Mouse (Mus musculus) forebrain, embryonic 13.5 days (tissue): ENCODE results near the gene Gng2. TPM values are rescaled to one million over a fixed set of nuclear protein-coding genes. Genes with fewer than 3 reads are reported as not detected.

ENCODE experiments used
- ATAC-seq: fragments of 200-750 bp; cut with Nextera tagmentation; 2 replicates; pipeline ENCODE4 v1.8.0; 2017
- H3K27ac ChIP-seq: fragments of 300-500 bp; sonication (generic); 2 replicates; pipeline ENCODE4 v1.5.1; 2015; ENCODE audit warnings: inconsistent platforms, mild to moderate bottlenecking, moderate library complexity
- H3K27me3 ChIP-seq: fragments of 300-500 bp; sonication (generic); 2 replicates; pipeline ENCODE4 v1.6.1; 2015; ENCODE audit warnings: mild to moderate bottlenecking, inconsistent platforms
- H3K36me3 ChIP-seq: fragments of 300-500 bp; sonication (generic); 2 replicates; pipeline ENCODE4 v1.6.1; 2015; ENCODE audit warnings: mild to moderate bottlenecking, inconsistent platforms; ENCODE audit not compliant: poor library complexity, severe bottlenecking
- H3K4me1 ChIP-seq: fragments of 300-500 bp; sonication (generic); 2 replicates; pipeline ENCODE4 v1.6.1; 2015; ENCODE audit warnings: inconsistent platforms
- H3K4me2 ChIP-seq: fragments of 300-500 bp; sonication (generic); 2 replicates; pipeline ENCODE4 v1.6.1; 2015; ENCODE audit warnings: inconsistent platforms, mild to moderate bottlenecking, moderate library complexity
- H3K4me3 ChIP-seq: fragments of 300-500 bp; sonication (generic); 2 replicates; pipeline ENCODE4 v1.5.1; 2015; ENCODE audit warnings: mild to moderate bottlenecking, inconsistent platforms
- H3K9ac ChIP-seq: fragments of 300-500 bp; sonication (generic); 2 replicates; pipeline ENCODE4 v1.6.1; 2015; ENCODE audit warnings: mild to moderate bottlenecking, inconsistent platforms
- H3K9me3 ChIP-seq: fragments of 300-500 bp; sonication (generic); replicated peaks from 2 replicates; pipeline ENCODE4 v1.6.1; 2016; ENCODE audit warnings: inconsistent platforms
- WGBS: fragments of 180-500 bp; shearing (Covaris S2); methylation state at CpG from one replicate; pipeline ENCODE4 v1.1.7; 2015; 5-methylcytosine and 5-hydroxymethylcytosine counted together
- polyA plus RNA-seq: library from polyadenylated mRNA; unstranded; fragments of >200 nt; fragmentation: Nextera tagmentation; extraction: Ambion mirVana; gene quantifications from 2 replicates; pipeline ENCODE4 v1.2.1, GENCODE M21; 2015

Gng2 gene
- polyA plus RNA-seq, 1 experiment from 2014 or later: 304 TPM

- Histone ChIP-seq H3K27me3 (no peaks in the 10 kb centered on the region), H3K4me1 (peaks cover 50% of the 10 kb centered on the region), H3K9ac (no peak overlapping the region), H3K4me2 (no peak overlapping the region), H3K27ac (no peak overlapping the region), H3K36me3 (peaks cover 40% of the 10 kb centered on the region), H3K4me3 (no peak overlapping the region), H3K9me3 (no peaks in the 10 kb centered on the region)
- ATAC-seq: no peak
- WGBS: 56% methylated on average over 9 of the region's 9 CpGs
These were observed 17.6 kb downstream of the Gng2 start for GRCm38 (mm10) chr14:19959860-19960259.

DNA sequence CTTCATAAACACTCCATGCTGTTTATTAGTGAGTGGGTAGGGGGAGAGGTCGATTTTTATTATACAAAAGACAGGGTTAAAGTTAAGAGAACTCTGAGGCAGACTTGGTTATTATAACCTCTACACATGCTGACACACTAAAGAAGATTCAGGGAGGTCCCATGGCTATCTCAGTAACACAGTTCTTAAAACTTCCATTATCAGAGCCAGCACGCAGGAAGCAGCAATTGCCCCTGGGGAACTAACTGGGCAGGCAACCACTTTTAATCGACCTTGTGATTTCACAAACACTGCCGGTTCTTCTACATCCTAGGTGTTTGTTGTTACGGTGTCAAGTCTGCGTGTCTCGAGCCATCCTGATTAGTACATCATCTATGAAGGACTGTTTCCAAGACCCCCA is 22.4 kb downstream of the Gng2 start:
- H3K9ac ChIP-seq: no peak overlapping the region
- no peaks in the 10 kb centered on the region for H3K27me3 ChIP-seq
- H3K9me3 ChIP-seq: no peaks in the 10 kb centered on the region
- peaks cover 17% of the 10 kb centered on the region for H3K4me1 ChIP-seq
- no peak for ATAC-seq
- peaks cover 57% of the 10 kb centered on the region for H3K36me3 ChIP-seq
- 91% methylated on average over 7 of the region's 7 CpGs for WGBS
- H3K4me2 ChIP-seq: no peak overlapping the region
- no peak overlapping the region for H3K27ac ChIP-seq
- no peak overlapping the region for H3K4me3 ChIP-seq

- Histone ChIP-seq H3K27ac (no peak overlapping the region), H3K36me3 (peaks cover 32% of the 10 kb centered on the region), H3K4me2 (no peak overlapping the region), H3K9me3 (no peaks in the 10 kb centered on the region), H3K27me3 (no peaks in the 10 kb centered on the region), H3K4me3 (no peak overlapping the region), H3K4me1 (peaks cover 19% of the 10 kb centered on the region), H3K9ac (no peak overlapping the region)
- WGBS: 97% methylated on average over 4 of the region's 4 CpGs
- no peak for ATAC-seq
These were observed 26.6 kb downstream of the Gng2 start for GRCm38 (mm10) chr14:19950812-19951211.

- H3K9me3 ChIP-seq: no peaks in the 10 kb centered on the region
- no peak overlapping the region for H3K4me3 ChIP-seq
- H3K9ac ChIP-seq: no peak overlapping the region
- H3K4me1 ChIP-seq: peaks cover 26% of the 10 kb centered on the region
- H3K27ac ChIP-seq: no peak overlapping the region
- ATAC-seq: no peak
- no peaks in the 10 kb centered on the region for H3K27me3 ChIP-seq
- peaks cover 27% of the 10 kb centered on the region for H3K36me3 ChIP-seq
- no peak overlapping the region for H3K4me2 ChIP-seq
- WGBS: 96% methylated on average over 2 of the region's 2 CpGs
These were observed 28.0 kb downstream of the Gng2 start for GRCm38 (mm10) chr14:19949475-19949874.

- Histone ChIP-seq H3K27me3 (no peaks in the 10 kb centered on the region), H3K4me3 (no peak overlapping the region), H3K27ac (no peak overlapping the region), H3K4me2 (no peak overlapping the region), H3K9ac (no peak overlapping the region), H3K9me3 (no peaks in the 10 kb centered on the region), H3K4me1 (peaks cover 38% of the 10 kb centered on the region), H3K36me3 (peaks cover 20% of the 10 kb centered on the region)
- ATAC-seq: no peak
- 66% methylated on average over 7 of the region's 7 CpGs for WGBS
These were observed 31.2 kb downstream of the Gng2 start for GRCm38 (mm10) chr14:19946221-19946620.

DNA sequence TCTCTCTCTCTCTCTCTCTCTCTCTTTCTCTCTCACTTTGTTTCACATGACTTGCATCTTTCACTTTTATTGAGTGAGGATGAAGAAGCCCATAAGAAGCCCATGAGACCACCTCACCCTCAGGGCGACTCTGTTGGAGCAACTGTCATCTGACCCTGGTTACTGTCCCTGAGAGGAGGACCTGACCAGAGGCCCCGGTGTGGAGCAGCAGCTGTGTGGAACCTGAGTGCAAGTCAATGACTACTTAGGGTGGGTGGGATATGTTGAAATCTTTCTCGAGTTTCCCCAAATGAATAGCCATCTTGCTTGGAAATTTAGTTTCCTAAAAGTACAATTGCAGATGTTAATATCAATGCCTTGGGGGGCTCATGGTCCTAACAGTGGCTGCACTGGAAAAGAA is 34.7 kb downstream of the Gng2 start:
- Histone ChIP-seq H3K9ac (peak overlapping the region; percentile 40; the same call in 1 of the 2 replicates), H3K36me3 (peaks cover 6% of the 10 kb centered on the region; the same call in 1 of the 2 replicates), H3K27me3 (no peaks in the 10 kb centered on the region), H3K9me3 (no peaks in the 10 kb centered on the region), H3K27ac (peak overlapping the region; percentile 61; the same call in 1 of the 2 replicates), H3K4me3 (no peak overlapping the region), H3K4me2 (peak overlapping the region; percentile 12; the same call in 1 of the 2 replicates), H3K4me1 (peaks cover 38% of the 10 kb centered on the region)
- 7% methylated on average over 3 of the region's 3 CpGs for WGBS
- ATAC-seq: peak; percentile 50; the same call in 1 of the 2 replicates

DNA sequence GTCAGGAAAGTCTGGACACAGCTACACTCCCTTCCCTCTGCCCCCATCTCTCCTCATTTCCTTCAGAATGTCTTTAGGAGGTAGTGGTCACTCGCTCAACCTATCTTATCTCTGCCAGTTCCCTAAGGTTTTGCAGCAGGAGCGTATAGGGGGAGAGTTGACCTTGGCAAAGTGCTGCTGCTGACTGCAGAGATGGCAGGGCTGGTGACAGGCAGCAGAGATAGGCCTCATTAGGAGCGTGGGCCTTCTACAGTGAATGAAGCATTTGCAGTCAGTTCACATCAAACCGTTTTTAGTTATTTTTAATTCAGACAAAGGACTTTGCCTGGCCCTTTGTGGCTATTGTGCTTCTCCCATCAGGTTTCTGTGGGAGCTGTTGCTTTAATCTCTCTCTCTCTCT is 35.1 kb downstream of the Gng2 start:
- Histone ChIP-seq H3K36me3 (peaks cover 6% of the 10 kb centered on the region; the same call in 1 of the 2 replicates), H3K9ac (peak overlapping the region; percentile 40), H3K9me3 (no peaks in the 10 kb centered on the region), H3K4me2 (peak overlapping the region; percentile 12; the same call in 1 of the 2 replicates), H3K27ac (peak overlapping the region; percentile 61), H3K27me3 (no peaks in the 10 kb centered on the region), H3K4me1 (peaks cover 38% of the 10 kb centered on the region), H3K4me3 (no peak overlapping the region)
- 19% methylated on average over 4 of the region's 4 CpGs for WGBS
- peak; percentile 66; the same call in 1 of the 2 replicates for ATAC-seq

- Histone ChIP-seq H3K9ac (no peak overlapping the region), H3K4me2 (no peak overlapping the region), H3K36me3 (peaks cover 9% of the 10 kb centered on the region), H3K27me3 (no peaks in the 10 kb centered on the region), H3K4me1 (peaks cover 26% of the 10 kb centered on the region), H3K4me3 (no peak overlapping the region), H3K9me3 (0 out of 2 replicates have a peak, but pooled peaks cover 3% of the 10 kb centered on the region), H3K27ac (no peak overlapping the region)
- ATAC-seq: no peak
- 87% methylated on average over 1 of the region's 1 CpGs for WGBS
These were observed 37.4 kb downstream of the Gng2 start for GRCm38 (mm10) chr14:19940066-19940465.

DNA sequence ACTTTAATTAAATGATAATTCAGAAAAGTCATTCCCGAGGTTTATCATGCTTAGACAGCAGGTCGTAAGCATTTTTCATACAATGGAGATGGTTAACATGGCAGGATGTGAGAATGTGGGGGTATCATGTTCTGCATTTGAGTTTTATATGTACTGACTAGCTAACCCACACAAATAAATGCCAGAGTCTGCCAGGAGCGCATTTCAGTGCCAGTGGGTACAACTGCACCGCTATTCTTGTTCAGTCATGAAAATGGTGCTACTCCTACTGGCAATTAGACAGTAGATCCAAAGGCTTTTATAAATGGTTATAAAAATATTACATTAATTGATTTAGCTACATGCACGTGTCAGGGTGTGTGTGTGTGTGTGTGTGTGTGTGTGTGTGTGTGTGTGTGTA is 38.9 kb downstream of the Gng2 start:
- H3K9me3 ChIP-seq: 0 out of 2 replicates have a peak, but pooled peaks cover 3% of the 10 kb centered on the region
- ATAC-seq: no peak
- no peak overlapping the region for H3K4me3 ChIP-seq
- H3K27ac ChIP-seq: no peak overlapping the region
- H3K4me1 ChIP-seq: peaks cover 31% of the 10 kb centered on the region
- 93% methylated on average over 5 of the region's 5 CpGs for WGBS
- H3K36me3 ChIP-seq: peaks cover 9% of the 10 kb centered on the region
- no peaks in the 10 kb centered on the region for H3K27me3 ChIP-seq
- no peak overlapping the region for H3K9ac ChIP-seq
- no peak overlapping the region for H3K4me2 ChIP-seq

DNA sequence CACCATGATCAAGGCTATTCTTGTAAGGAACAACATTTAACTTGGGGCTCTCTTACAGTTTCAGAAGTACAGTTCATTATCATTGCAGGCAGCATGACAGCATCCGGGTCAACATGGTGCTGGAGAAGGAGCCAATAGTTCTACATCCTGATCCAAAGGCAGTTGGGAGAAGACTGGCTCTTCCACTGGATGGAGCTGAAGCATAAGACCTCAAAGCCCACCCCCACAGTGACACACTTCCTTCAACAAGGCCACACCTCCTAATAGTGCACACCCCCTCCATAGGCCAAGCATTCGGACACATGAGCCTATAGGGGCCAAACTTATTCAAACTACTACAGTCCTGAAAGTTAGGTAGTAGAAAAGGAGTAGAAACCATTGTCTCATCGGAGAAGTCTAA is 42.3 kb downstream of the Gng2 start:
- Histone ChIP-seq H3K4me1 (peaks cover 16% of the 10 kb centered on the region), H3K9me3 (0 out of 2 replicates have a peak, but pooled peaks cover 3% of the 10 kb centered on the region), H3K36me3 (peaks cover 16% of the 10 kb centered on the region), H3K4me2 (no peak overlapping the region), H3K4me3 (no peak overlapping the region), H3K27me3 (no peaks in the 10 kb centered on the region), H3K27ac (no peak overlapping the region), H3K9ac (no peak overlapping the region)
- WGBS: 96% methylated on average over 3 of the region's 3 CpGs
- no peak for ATAC-seq

DNA sequence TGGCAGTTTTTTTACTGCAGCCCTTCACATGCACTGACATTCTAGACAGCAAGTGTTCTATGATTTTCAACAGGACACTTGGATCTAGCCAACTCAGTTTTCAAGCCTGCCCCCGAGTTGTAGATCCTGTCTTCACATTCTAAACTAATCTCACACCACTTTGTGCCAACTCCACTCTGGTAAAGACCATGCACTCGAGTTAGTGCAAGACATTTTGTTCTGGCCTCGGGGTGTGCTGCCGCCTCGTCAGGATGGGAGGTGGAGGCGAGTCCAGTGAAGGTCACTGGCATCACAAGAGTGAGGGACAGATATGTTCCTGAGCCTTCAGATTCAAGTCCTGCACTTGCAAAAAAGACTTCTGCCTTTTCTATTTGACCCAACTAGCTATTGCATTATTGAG is 44.1 kb downstream of the Gng2 start:
- no peak overlapping the region for H3K9ac ChIP-seq
- WGBS: 75% methylated on average over 6 of the region's 6 CpGs
- ATAC-seq: no peak

GRCm38 (mm10) chr14:19927879-19928278 is 49.5 kb downstream of the Gng2 start:
- peaks cover 8% of the 10 kb centered on the region; the same call in 1 of the 2 replicates for H3K9me3 ChIP-seq
- H3K4me1 ChIP-seq: peaks cover 32% of the 10 kb centered on the region
- H3K27me3 ChIP-seq: no peaks in the 10 kb centered on the region
- 9% methylated on average over 6 of the region's 6 CpGs for WGBS
- no peak for ATAC-seq
- H3K4me3 ChIP-seq: no peak overlapping the region
- H3K9ac ChIP-seq: no peak overlapping the region
- peaks cover 44% of the 10 kb centered on the region for H3K36me3 ChIP-seq
- H3K27ac ChIP-seq: no peak overlapping the region
- no peak overlapping the region for H3K4me2 ChIP-seq

More for the DNA sequence above, 44.1 kb downstream of the Gng2 start:
- H3K36me3 ChIP-seq: peaks cover 27% of the 10 kb centered on the region
- H3K4me1 ChIP-seq: peaks cover 22% of the 10 kb centered on the region
- H3K27ac ChIP-seq: no peak overlapping the region
- no peak overlapping the region for H3K4me2 ChIP-seq
- 0 out of 2 replicates have a peak, but pooled peaks cover 3% of the 10 kb centered on the region for H3K9me3 ChIP-seq
- H3K4me3 ChIP-seq: no peak overlapping the region
- no peaks in the 10 kb centered on the region for H3K27me3 ChIP-seq

GRCm38 (mm10) chr14:19927156-19927555 is 50.3 kb downstream of the Gng2 start:
- peaks cover 8% of the 10 kb centered on the region; the same call in 1 of the 2 replicates for H3K9me3 ChIP-seq
- 68% methylated on average over 2 of the region's 2 CpGs for WGBS
- no peak overlapping the region for H3K27ac ChIP-seq
- H3K4me1 ChIP-seq: peaks cover 33% of the 10 kb centered on the region
- peaks cover 44% of the 10 kb centered on the region for H3K36me3 ChIP-seq
- no peaks in the 10 kb centered on the region for H3K27me3 ChIP-seq
- ATAC-seq: no peak
- no peak overlapping the region for H3K4me2 ChIP-seq
- H3K9ac ChIP-seq: no peak overlapping the region
- H3K4me3 ChIP-seq: no peak overlapping the region
